Mouse (Mus musculus) C2C12 (cell line): ENCODE data around the gene Msantd2.

Source experiments
- CEBPB ChIP-seq: IDR thresholded peaks from one replicate; pipeline ENCODE4 v1.6.1; 2011; ENCODE audit warnings: low read depth, mild to moderate bottlenecking, control low read depth, moderate library complexity
- CTCF ChIP-seq: IDR thresholded peaks from one replicate; pipeline ENCODE4 v1.5.1; 2011; ENCODE audit not compliant: control insufficient read depth, insufficient read depth, insufficient read length
- MAX ChIP-seq: IDR thresholded peaks from one replicate; pipeline ENCODE4 v1.6.1; 2011; ENCODE audit warnings: mild to moderate bottlenecking, control low read depth
- USF1 ChIP-seq: IDR thresholded peaks from one replicate; pipeline ENCODE4 v1.6.1; 2011; ENCODE audit warnings: low read depth, mild to moderate bottlenecking, control low read depth, moderate library complexity

- TF ChIP-seq CTCF, result no peak
- no peak for TF ChIP-seq CEBPB
- no peak for TF ChIP-seq MAX
- TF ChIP-seq USF1, result no peak
Observed at GRCm38 (mm10) chr9:37541851-37542642, 52.9 kb downstream of the Msantd2 start.
